Mouse (Mus musculus): ENCODE measurements around the gene Nr2c1.

Gene Nr2c1

DNA sequence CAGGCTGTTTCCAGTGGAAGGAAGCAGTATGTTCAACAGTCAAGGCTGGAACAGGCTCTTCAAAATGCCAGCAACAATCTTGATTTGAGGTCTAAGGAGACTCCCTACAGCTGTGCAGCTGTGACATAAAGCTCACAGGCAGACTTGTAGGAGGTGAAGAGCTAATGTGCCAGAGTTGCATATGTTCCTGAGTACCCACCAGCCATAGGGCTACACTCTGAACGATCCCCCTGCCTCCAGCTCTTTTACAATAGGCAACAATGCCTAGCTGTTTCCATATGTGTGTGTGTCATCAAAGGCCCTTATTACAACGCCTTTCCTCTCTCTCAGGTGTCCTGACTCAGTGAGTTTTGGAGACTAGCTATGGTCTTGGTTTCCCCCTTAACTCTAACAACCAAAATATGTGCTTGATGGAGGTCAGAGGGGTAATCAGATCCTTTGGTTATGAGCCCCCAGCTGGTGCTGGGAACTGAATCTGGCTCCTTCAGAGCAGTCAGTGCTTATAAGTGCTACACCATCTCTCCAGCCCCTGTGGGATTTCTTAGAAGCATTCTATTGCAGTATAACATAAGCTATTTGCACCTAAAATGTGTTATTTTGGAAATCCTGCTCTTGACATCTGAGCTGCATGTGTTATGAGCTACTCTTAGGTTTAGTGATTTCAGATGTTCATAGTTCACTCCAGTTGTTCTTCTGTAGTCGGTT lies 7.4 kb upstream of the Nr2c1 start:
- no peak for DNase-seq (ENCODE audit: low spot score)

- no peak for DNase-seq (ENCODE audit: low spot score)
Observed at GRCm38 (mm10) chr10:94142427-94142826, 5.4 kb upstream of the Nr2c1 start.

GRCm38 (mm10) chr10:94144581-94144980 lies 3.2 kb upstream of the Nr2c1 start:
- DNase-seq (ENCODE audit: low spot score) = no peak

- peak; percentile 40 for DNase-seq (ENCODE audit: low spot score)
Observed at GRCm38 (mm10) chr10:94147391-94147755, 450 bp upstream of the Nr2c1 start.

DNA sequence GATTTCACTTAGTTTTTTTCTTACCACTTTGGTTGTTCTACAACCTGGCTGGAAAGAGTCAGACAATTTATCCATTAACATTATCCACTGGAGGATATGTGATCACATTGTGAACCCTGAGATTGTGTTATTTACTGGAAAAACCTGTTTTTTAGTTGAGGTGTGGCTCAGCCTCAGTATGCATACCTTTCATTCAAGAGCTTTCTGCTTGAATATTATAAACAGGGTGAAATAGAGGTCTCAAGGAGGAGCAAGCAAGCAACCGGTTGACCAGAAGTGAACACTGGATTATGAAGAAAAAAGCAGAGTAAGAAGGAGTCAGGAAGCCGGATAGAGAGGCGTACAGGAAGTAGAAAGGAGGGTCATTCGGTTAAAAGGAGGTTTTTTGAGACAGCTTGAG lies 3.7 kb downstream of the Nr2c1 start:
- no peak for DNase-seq (ENCODE audit: low spot score)

- no peak for DNase-seq (ENCODE audit: low spot score)
Observed at GRCm38 (mm10) chr10:94153841-94154240, 6.0 kb downstream of the Nr2c1 start.

DNA sequence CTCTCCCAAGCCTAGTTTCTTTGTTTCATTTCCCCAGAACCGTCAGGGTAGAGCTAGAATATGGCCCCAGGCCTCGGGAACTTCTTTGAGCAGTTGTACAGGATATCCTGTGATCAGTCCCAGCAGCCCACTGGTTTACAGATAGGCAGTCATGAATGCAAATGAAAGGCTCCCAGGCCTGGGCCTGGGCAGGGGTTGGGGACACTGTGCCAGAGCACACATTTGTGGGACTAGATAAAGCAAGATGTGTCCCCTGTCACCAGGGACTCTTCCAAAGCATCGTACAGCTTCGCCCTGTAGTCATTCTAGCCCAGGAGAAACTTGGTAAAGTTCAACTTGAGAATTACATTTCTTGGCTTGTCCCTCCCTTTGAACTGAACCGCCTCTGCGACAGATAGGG lies 11.1 kb downstream of the Nr2c1 start:
- DNase-seq (ENCODE audit: low spot score) = no peak

DNA sequence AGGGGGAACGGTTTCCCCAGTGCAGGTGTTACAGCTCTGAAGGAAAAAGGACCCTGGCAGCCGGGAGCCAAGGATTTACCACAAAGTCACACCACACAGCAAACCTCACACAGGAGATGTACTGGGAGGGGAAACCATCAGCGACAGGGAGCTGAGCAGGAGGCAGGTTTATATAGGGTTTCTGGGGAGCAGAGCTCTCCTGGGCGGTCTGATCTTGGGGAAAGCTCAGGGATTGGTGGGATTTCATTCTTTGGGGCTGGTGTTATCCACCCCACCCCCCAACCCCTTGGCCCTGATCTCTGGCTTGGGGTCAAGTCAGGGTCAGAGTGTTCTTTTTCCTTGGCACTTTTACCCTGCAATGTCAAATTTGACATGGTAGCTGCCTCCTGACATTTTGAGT lies 11.6 kb downstream of the Nr2c1 start:
- no peak for DNase-seq (ENCODE audit: low spot score)

GRCm38 (mm10) chr10:94161051-94161765 lies 13.4 kb downstream of the Nr2c1 start:
- no peak for DNase-seq (ENCODE audit: low spot score)

GRCm38 (mm10) chr10:94162031-94162430 lies 14.2 kb downstream of the Nr2c1 start:
- DNase-seq (ENCODE audit: low spot score) = no peak

DNA sequence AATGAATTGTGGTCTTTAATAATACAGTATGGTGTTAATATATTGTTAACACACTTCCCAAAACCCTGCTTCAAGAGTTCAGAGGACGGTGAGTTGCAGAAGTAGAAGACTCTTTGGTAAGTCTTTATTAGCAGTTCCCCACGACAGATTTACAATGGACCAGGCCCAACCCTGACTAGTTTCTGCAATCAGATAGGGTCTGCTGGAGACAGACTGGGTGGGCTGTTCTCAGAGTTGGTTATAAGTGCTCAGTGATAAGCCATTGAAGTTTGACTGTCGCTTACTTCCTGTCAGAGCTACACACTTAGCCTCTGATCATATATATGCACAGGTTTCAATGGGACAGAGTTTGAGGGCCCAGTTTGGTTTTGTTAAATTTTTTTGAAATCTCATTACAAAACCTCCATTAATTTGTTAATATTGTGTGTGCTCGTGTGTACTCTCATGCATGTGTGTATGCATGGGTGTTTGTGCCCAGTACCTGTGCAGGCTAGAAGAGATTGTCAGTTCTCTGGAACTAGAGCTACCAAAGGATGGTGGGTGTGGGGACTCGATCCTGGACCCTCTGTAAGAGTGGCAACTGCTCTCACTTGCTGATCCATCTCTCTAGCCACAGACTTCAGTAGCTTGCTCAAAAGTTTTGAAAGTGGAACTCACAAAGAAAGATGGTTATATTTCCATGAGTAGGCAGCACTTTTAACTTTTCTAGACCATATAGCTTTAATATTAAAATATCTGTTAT lies 16.5 kb downstream of the Nr2c1 start:
- DNase-seq (ENCODE audit: low spot score) = peak; percentile 16

DNA sequence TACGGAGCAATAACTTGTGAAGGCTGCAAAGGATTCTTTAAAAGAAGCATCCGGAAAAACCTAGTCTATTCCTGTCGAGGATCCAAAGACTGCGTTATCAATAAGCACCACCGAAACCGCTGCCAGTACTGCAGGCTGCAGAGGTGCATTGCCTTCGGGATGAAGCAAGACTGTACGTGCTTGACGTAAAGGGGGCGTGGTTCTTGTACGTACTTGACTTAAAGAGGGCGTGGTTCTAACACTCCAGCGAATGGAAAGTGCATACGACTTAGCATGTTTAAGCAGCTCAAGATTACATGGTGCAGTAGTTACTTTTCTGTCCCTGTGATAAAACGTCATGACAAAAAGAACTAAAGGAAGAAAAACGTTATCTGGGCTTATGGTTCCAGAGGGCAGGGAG lies 17.6 kb downstream of the Nr2c1 start:
- no peak for DNase-seq (ENCODE audit: low spot score)

DNA sequence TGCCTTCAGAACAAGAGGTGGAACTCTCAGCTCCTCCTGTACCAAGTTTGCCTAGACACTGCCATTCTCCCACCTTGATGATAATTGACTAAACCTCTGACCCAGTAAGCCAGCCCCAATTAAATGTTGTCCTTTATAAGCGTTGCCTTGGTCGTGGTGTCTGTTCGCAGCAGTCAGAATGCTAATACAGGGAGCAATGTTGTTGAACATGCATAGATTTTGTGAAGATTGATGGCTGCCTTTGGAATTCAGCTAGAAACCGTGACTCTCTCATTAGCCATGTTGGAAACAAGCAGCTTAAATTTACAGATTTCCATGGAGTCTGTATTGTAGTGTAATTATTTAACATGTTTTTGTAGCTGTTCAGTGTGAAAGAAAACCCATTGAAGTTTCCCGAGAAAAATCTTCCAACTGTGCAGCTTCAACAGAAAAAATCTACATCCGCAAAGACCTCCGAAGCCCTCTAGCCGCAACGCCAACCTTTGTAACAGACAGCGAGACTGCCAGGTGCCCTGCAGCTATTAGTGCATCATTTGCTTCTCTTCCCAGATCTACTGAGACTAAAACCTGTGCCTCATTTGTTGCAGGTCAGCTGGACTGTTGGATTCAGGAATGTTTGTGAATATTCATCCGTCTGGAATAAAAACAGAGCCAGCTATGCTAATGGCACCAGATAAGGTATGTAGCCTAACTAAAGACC lies 19.4 kb downstream of the Nr2c1 start:
- DNase-seq (ENCODE audit: low spot score) = no peak

DNA sequence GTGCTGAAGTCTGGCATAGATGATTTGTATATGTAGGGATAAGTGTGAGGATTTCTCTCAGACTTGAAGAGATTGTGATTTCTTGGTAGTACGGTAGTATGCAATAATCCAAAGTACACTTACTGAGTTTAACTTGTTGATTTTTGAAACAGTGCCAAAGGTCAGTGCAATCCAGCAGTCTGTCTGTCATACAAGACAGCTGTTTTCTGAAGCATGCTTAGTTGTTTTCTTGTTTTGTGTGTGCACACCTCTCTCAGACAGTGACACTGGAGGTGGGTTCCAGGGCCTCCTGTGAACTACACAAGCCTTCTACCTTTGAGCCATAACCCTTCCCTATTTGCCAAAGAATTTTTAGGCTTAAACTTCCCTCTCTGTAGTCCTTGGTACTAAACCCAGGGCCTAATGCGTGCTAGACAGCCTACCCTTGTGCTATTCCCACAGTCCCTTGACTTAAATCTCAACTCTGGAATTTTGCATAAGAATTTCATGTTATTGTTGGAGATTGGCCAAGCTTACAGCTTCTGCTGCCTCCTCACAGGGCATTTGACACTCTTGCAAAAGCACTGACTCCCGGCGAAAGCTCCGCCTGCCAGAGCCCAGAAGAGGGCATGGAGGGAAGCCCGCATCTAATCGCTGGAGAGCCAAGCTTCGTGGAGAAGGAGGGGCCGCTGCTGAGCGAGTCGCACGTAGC lies 23.8 kb downstream of the Nr2c1 start:
- no peak for DNase-seq (ENCODE audit: low spot score)

DNA sequence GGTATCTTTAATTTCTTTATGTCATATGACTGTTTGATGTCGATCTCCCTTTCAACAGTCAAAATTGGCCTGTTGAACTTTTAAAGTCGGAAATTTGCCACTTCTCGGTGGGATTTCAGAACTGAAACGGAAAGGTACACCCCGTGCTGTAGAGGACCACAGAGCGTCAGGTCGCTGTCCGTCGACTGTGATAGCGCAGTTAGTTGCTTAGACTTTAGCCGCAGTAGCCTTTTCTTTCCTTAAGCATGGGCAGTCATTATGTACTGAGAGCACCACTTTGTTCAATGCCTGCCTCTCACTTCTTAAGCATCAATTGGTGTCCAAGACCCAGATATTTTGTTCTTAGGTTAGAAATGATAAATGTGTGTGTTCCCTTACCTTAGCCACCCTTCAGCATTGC lies 24.3 kb downstream of the Nr2c1 start:
- DNase-seq (ENCODE audit: low spot score) = no peak

GRCm38 (mm10) chr10:94172706-94173105 lies 24.9 kb downstream of the Nr2c1 start:
- no peak for DNase-seq (ENCODE audit: low spot score)

DNA sequence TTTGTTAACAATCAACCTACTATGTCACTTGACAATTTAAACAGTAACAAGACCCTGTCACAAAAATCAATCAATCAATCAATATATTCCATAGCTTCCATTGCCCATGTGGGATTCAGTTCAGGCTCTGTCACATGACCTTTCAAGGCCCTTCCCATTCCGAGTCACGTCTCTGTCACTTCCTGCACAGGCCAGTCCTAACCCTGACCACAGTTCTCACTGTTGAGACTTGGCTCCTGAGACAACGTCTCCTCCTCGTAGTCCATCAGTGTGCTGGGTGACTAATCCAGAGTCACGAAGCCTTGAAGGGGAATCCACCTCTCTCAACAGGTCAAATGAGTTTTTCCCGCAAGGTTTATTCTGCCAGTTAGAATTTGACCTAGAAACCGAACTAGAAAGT lies 26.8 kb downstream of the Nr2c1 start:
- DNase-seq (ENCODE audit: low spot score) = no peak

DNA sequence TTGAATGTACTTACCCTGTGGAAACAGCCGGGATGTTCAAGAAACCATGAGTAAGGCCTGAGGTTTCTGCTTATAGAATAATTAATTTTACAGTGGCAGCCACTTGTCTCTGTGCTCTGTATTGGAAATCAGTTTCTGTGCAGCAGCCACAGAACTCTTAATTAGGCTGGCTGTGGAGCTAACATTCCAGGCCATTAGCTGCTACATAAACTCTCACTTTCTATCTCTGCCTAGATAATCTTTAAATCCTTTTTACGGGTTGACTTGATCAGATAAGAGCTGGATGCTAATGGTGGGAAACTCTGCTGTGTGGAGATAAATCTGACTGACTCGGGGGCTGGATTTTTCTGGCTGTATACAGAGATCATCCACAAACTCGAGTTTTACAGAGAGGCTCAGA lies 35.4 kb downstream of the Nr2c1 start:
- no peak for DNase-seq (ENCODE audit: low spot score)

GRCm38 (mm10) chr10:94198482-94199405 lies 50.9 kb downstream of the Nr2c1 start, which contains the start of gene Ndufa12:
TSS of gene Ndufa12 (plus strand) at chr10:94198720.
- peak; percentile 90 for DNase-seq (ENCODE audit: low spot score)

- DNase-seq (ENCODE audit: low spot score) = no peak
Observed at GRCm38 (mm10) chr10:94204973-94205372, 57.1 kb downstream of the Nr2c1 start.

Data from c-Kit-positive CD71-positive TER-119-positive erythroid progenitor cells, embryonic 14.5 days (primary cell).